In the genomic region with DNA sequence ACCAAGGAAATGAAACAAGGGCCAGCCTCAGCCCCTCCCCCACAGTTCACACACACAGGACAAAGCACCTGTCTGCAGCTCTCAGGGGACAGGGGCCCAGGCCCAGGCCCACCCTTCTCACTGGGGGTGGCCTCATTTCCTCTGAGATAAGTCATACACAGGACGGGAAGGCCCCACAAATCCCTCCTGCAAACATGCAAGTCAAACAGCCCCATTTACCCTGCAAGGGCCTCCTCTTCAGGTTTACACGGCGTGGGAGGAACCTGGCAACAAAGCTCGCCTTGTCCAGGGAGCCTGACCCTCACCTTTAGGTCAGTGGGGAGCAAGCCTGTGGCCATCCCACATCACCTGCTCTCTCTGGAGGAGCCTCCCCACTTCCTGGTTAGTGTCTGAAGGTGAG, we compare ENCODE assay signal across 11 mouse cellular contexts.
DNase-seq lines count a peak whose midpoint lies in the region; ATAC-seq and TF ChIP-seq lines count a peak whose summit lies in the region.
"Had no signal": no experiment of that assay in that cellular context is flagged by ENCODE, and none has a peak within 500 bp of the region (broad histone marks: within the 10 kb centered on the region; RNA-seq: fewer than 3 reads in every experiment).

No protein-coding gene starts in this region.

- peaks cover 7% of the 10 kb centered on the region; the same call in 1 of the 2 replicates for H3K36me3 ChIP-seq in intestine, postnatal 0 days (ENCODE audit: control insufficient read depth, insufficient read depth)

- no peak overlapping the region for H3K4me2 ChIP-seq in intestine, postnatal 0 days (replicated peaks; ENCODE audit: low read depth)

- TF ChIP-seq CTCF in layer of hippocampus, adult 2 months (conservative IDR thresholded peaks at IDR 0.05), result no peak
- no peak for TF ChIP-seq CTCF in intestine, postnatal 0 days (IDR thresholded peaks at IDR 0.05; ENCODE audit: low read depth)

- no peak overlapping the region for H3K4me3 ChIP-seq in layer of hippocampus, adult 2 months
- no peak overlapping the region for H3K4me3 ChIP-seq in intestine, postnatal 0 days (ENCODE audit: low read depth, low read length)

- WGBS in intestine, postnatal 0 days, result 23% methylated on average over 4 of the region's 4 CpGs

- peak; percentile 55; the same call in 1 of the 2 replicates for ATAC-seq in intestine, postnatal 0 days
- ATAC-seq: CD4-positive, CD25-positive, alpha-beta regulatory T cell, adult 4 months had no signal

- H3K27me3 ChIP-seq in intestine, postnatal 0 days (replicated peaks; ENCODE audit: control insufficient read depth, insufficient read depth, low read length), result no peaks in the 10 kb centered on the region

- no peak overlapping the region for H3K9ac ChIP-seq in intestine, postnatal 0 days (ENCODE audit: low read depth, low read length)

- DNase-seq in layer of hippocampus, adult 2 months (ENCODE audit: low spot score in 2 of 2), result no peak
- DNase-seq in layer of hippocampus, postnatal 36 days, result no peak
- peak; percentile 24 for DNase-seq in thymus, postnatal 4 days
- DNase-seq in thymus, postnatal 14 days, result no peak
- no peak for DNase-seq in urinary bladder, postnatal 4 days (ENCODE audit: low spot score in 2 of 2)
- no peak for DNase-seq in spleen, postnatal 10 days (ENCODE audit: low spot score in 2 of 2)
- DNase-seq: cerebellum, adult 11-12 months; lung, adult 2 months had no signal

- H3K27ac ChIP-seq in layer of hippocampus, adult 2 months, result peak overlapping the region; percentile 43; the same call in 1 of the 2 replicates
- peak overlapping the region; percentile 15; the same call in 1 of the 2 replicates for H3K27ac ChIP-seq in intestine, postnatal 0 days (ENCODE audit: low read depth, low read length)
- H3K27ac ChIP-seq: kidney, postnatal 0 days had no signal

- H3K4me1 ChIP-seq in intestine, postnatal 0 days (replicated peaks; ENCODE audit: control insufficient read depth, insufficient read depth, low read length), result no peaks in the 10 kb centered on the region

- H3K9me3 ChIP-seq in intestine, postnatal 0 days (ENCODE audit: control insufficient read depth), result no peaks in the 10 kb centered on the region
